In genomic region chr7:80199286-80199685, GRCm38 (mm10) we compare ENCODE assay signal across 9 mouse cellular contexts. TPM values are rescaled to one million over a fixed set of nuclear protein-coding genes. Genes with fewer than 3 reads are reported as not detected.
DNase-seq lines count a peak whose midpoint lies in the region; ATAC-seq and TF ChIP-seq lines count a peak whose summit lies in the region.
"Had no signal": no experiment of that assay in that cellular context is flagged by ENCODE, and none has a peak within 500 bp of the region (broad histone marks: within the 10 kb centered on the region; RNA-seq: fewer than 3 reads in every experiment).

No protein-coding gene starts in this region.

- intact Hi-C loops in gastrocnemius, postnatal 14 days (cut with DNase I; ENCODE audit: low total_unique reads) = no loop called here

- no peak for DNase-seq in thymus, adult 2 months
- DNase-seq in thymus, postnatal 36 days = no peak
- DNase-seq in liver, embryonic 14.5 days (ENCODE audit: low read depth in 3 of 3, low spot score in 3 of 3) = no peak
- no peak for DNase-seq in frontal cortex, postnatal 25 days (ENCODE audit: low spot score in 2 of 2)
- no peak for DNase-seq in gastrocnemius, postnatal 14 days
- no peak for DNase-seq in layer of hippocampus, adult 8-10 months (ENCODE audit: low spot score in 2 of 2)
- DNase-seq: kidney, adult 9 months had no signal

- TF ChIP-seq EP300 in liver, embryonic 14.5 days (IDR thresholded peaks at IDR 0.05; ENCODE audit: low read depth) = no peak

- H3K9me3 ChIP-seq in erythroblast, embryonic 14.5 days (ENCODE audit: control insufficient read depth, low read length) = no peaks in the 10 kb centered on the region
- H3K9me3 ChIP-seq in liver, embryonic 14.5 days (ENCODE audit: control insufficient read depth, low read length) = no peaks in the 10 kb centered on the region

- peaks cover 89% of the 10 kb centered on the region for H3K4me1 ChIP-seq in erythroblast, embryonic 14.5 days (ENCODE audit: control insufficient read depth)
- peaks cover 57% of the 10 kb centered on the region for H3K4me1 ChIP-seq in thymus, adult 2 months (replicated peaks; ENCODE audit: control insufficient read depth, insufficient read depth, low read length)
- H3K4me1 ChIP-seq in liver, embryonic 14.5 days (replicated peaks; ENCODE audit: control insufficient read depth in 2 of 2, insufficient read depth in 2 of 2, low read length in 1 of 2) = peaks cover 76 to 80% of the 10 kb centered on the region in 2 experiments

- peak overlapping the region; percentile 87 for H3K4me2 ChIP-seq in liver, embryonic 14.5 days (ENCODE audit: low read depth)

- peaks cover 66% of the 10 kb centered on the region for H3K36me3 ChIP-seq in erythroblast, embryonic 14.5 days (ENCODE audit: control insufficient read depth)
- no peaks in the 10 kb centered on the region for H3K36me3 ChIP-seq in thymus, adult 2 months (ENCODE audit: control insufficient read depth, insufficient read depth, low read length)
- peaks cover 10% of the 10 kb centered on the region for H3K36me3 ChIP-seq in liver, embryonic 14.5 days (replicated peaks; ENCODE audit: control insufficient read depth, insufficient read depth, low read depth)

- TF ChIP-seq CTCF in thymus, adult 2 months (IDR thresholded peaks at IDR 0.05; ENCODE audit: borderline replicate concordance, control insufficient read depth, extremely low read depth, insufficient read depth, low read length, poor library complexity) = no peak
- no peak for TF ChIP-seq CTCF in liver, embryonic 14.5 days (IDR thresholded peaks at IDR 0.05; ENCODE audit: low read depth)

- peak overlapping the region; percentile 95 for H3K9ac ChIP-seq in liver, embryonic 14.5 days (replicated peaks)

- H3K27me3 ChIP-seq in erythroblast, embryonic 14.5 days (ENCODE audit: control insufficient read depth) = no peaks in the 10 kb centered on the region
- H3K27me3 ChIP-seq in thymus, adult 2 months (ENCODE audit: control insufficient read depth, insufficient read depth, low read length) = no peaks in the 10 kb centered on the region
- no peaks in the 10 kb centered on the region for H3K27me3 ChIP-seq in liver, embryonic 14.5 days (ENCODE audit: control insufficient read depth, insufficient read depth, low read length)

- 19% methylated on average over 6 of the region's 6 CpGs for WGBS in thymus, adult 2 months
- WGBS in liver, embryonic 14.5 days (ENCODE audit: insufficient replicate concordance) = 17% methylated on average over 6 of the region's 6 CpGs

- TF ChIP-seq POLR2A in thymus, adult 2 months (IDR thresholded peaks at IDR 0.05; ENCODE audit: control insufficient read depth, extremely low read depth, insufficient read depth, low read length, poor library complexity) = no peak

- H3K4me3 ChIP-seq in erythroblast, embryonic 14.5 days (replicated peaks) = peak overlapping the region; percentile 85
- peak overlapping the region; percentile 97 for H3K4me3 ChIP-seq in thymus, adult 2 months (ENCODE audit: control insufficient read depth, insufficient read depth, low read length)
- H3K4me3 ChIP-seq in liver, embryonic 14.5 days (ENCODE audit: insufficient read depth in 1 of 2, low read depth in 2 of 2, low read length in 2 of 2) = peak overlapping the region; percentile 77 to 86

- ATAC-seq in erythroblast, adult 5-6 weeks (replicated peaks; ENCODE audit: low FRiP score, poor library complexity, severe bottlenecking) = no peak
- ATAC-seq in liver, embryonic 14.5 days (ENCODE audit: insufficient read depth) = no peak

- H3K27ac ChIP-seq in thymus, adult 2 months (ENCODE audit: control insufficient read depth, insufficient read depth, low read length) = no peak overlapping the region; the same call in 1 of the 2 replicates
- peak overlapping the region; percentile 83 for H3K27ac ChIP-seq in liver, embryonic 14.5 days

RNA-seq across cellular contexts. Expression of gene Sema4b, which starts 12.6 kb away (rescaled TPM):
- 3.1 and 3.2 TPM in 2 replicates for polyA plus RNA-seq in erythroblast, embryonic 14.5 days (2012)
- 19.9 and 22.1 TPM in 2 replicates for total RNA-seq in erythroblast, adult 5-6 weeks (2015; ENCODE audit: low replicate concordance)
- 33.7 and 49.8 TPM in 2 replicates for total RNA-seq in erythroblast, adult 5-6 weeks (2017; ENCODE audit: low replicate concordance)
- polyA plus RNA-seq in thymus, adult 2 months (2012; rRNA removed) = 37.4 and 44.1 TPM in 2 replicates
- polyA plus RNA-seq in liver, embryonic 14.5 days (2012; rRNA removed) = 6.1 and 6.4 TPM in 2 replicates
- polyA plus RNA-seq in liver, embryonic 14.5 days (2014; fragmentation: Nextera tagmentation; extraction: Ambion mirVana) = 8.5 and 9.9 TPM in 2 replicates
- 1 to 10 TPM; 1.9 to 2.5 TPM for total RNA-seq in gastrocnemius, postnatal 14 days (2021)
- 10 to 100 TPM; 22.0 to 27.7 (median 25.9) TPM for total RNA-seq in layer of hippocampus, adult 8-10 months (2022)

RNA-seq across cellular contexts. Expression of gene Cib1, which starts 33.3 kb away (rescaled TPM):
- polyA plus RNA-seq in erythroblast, embryonic 14.5 days (2012) = 9.1 and 10.7 TPM in 2 replicates
- total RNA-seq in erythroblast, adult 5-6 weeks (2015; ENCODE audit: low replicate concordance) = 21.3 and 41.8 TPM in 2 replicates
- total RNA-seq in erythroblast, adult 5-6 weeks (2017; ENCODE audit: low replicate concordance) = 29.8 and 37.1 TPM in 2 replicates
- polyA plus RNA-seq in thymus, adult 2 months (2012; rRNA removed) = 152 and 192 TPM in 2 replicates
- 43.1 and 45.9 TPM in 2 replicates for polyA plus RNA-seq in liver, embryonic 14.5 days (2012; rRNA removed)
- 90.6 and 94.2 TPM in 2 replicates for polyA plus RNA-seq in liver, embryonic 14.5 days (2014; fragmentation: Nextera tagmentation; extraction: Ambion mirVana)
- total RNA-seq in gastrocnemius, postnatal 14 days (2021) = 10 to 100 TPM in 1 of 2 experiments, 1 to 10 TPM in 1; 9.4 to 11.3 TPM
- total RNA-seq in layer of hippocampus, adult 8-10 months (2022) = 10 to 100 TPM; 20.3 to 31.5 (median 25.9) TPM

RNA-seq across cellular contexts. Expression of gene Gdpgp1, which starts 33.4 kb away (rescaled TPM):
- polyA plus RNA-seq in erythroblast, embryonic 14.5 days (2012) = 0.06 and 0.17 TPM in 2 replicates
- total RNA-seq in erythroblast, adult 5-6 weeks (2015; ENCODE audit: low replicate concordance) = 0.77 TPM in 1 of 2 replicates, not detected in the other
- total RNA-seq in erythroblast, adult 5-6 weeks (2017; ENCODE audit: low replicate concordance) = 0.94 and 2.0 TPM in 2 replicates
- 5.3 and 5.4 TPM in 2 replicates for polyA plus RNA-seq in thymus, adult 2 months (2012; rRNA removed)
- polyA plus RNA-seq in liver, embryonic 14.5 days (2012; rRNA removed) = 1.3 TPM in 2 replicates
- polyA plus RNA-seq in liver, embryonic 14.5 days (2014; fragmentation: Nextera tagmentation; extraction: Ambion mirVana) = 1.1 and 1.2 TPM in 2 replicates
- total RNA-seq in gastrocnemius, postnatal 14 days (2021) = 1 to 10 TPM; 1.1 to 1.5 TPM
- total RNA-seq in layer of hippocampus, adult 8-10 months (2022) = 1 to 10 TPM; 6.2 to 7.5 (median 7.0) TPM

RNA-seq across cellular contexts. Expression of gene Ttll13, which starts 46.9 kb away (rescaled TPM):
- 0.06 and 0.42 TPM in 2 replicates for polyA plus RNA-seq in erythroblast, embryonic 14.5 days (2012)
- not detected in 2 replicates for total RNA-seq in erythroblast, adult 5-6 weeks (2015; ENCODE audit: low replicate concordance)
- total RNA-seq in erythroblast, adult 5-6 weeks (2017; ENCODE audit: low replicate concordance) = 1.5 TPM in 1 of 2 replicates, not detected in the other
- 0.54 and 0.62 TPM in 2 replicates for polyA plus RNA-seq in thymus, adult 2 months (2012; rRNA removed)
- polyA plus RNA-seq in liver, embryonic 14.5 days (2012; rRNA removed) = 0.11 and 0.23 TPM in 2 replicates
- 0.18 and 0.20 TPM in 2 replicates for polyA plus RNA-seq in liver, embryonic 14.5 days (2014; fragmentation: Nextera tagmentation; extraction: Ambion mirVana)
- under 1 TPM; 0.20 to 0.33 TPM for total RNA-seq in gastrocnemius, postnatal 14 days (2021)
- 1 to 10 TPM; 1.3 to 2.1 (median 1.8) TPM for total RNA-seq in layer of hippocampus, adult 8-10 months (2022)

Comparison
In these comparisons a context has a peak if more than half of its experiments do, and no peak if none do; other contexts are left out.
1. RNA of gene Sema4b, which starts 12.6 kb away (total RNA-seq): 19.9 to 49.8 TPM in erythroblast, adult 5-6 weeks and 22.0 to 27.7 TPM in layer of hippocampus, adult 8-10 months; 1.9 to 2.5 TPM in gastrocnemius, postnatal 14 days; every median in the first group is over 4 times any median in the second.
2. Peak in every context shown above with its lines, with median percentiles within 50 percentile points of each other: H3K4me3 ChIP-seq.